Mouse (Mus musculus): Measurements from ENCODE around the gene Gm21972. TPM values are rescaled to one million over a fixed set of nuclear protein-coding genes. Genes with fewer than 3 reads are reported as not detected.
A peak's percentile ranks its signal among the peaks of the same experiment; 100 is the strongest.

Gene Gm21972
- total RNA-seq, 2 experiments from 2014 or later = 0.42 to 1.1 TPM

DNA sequence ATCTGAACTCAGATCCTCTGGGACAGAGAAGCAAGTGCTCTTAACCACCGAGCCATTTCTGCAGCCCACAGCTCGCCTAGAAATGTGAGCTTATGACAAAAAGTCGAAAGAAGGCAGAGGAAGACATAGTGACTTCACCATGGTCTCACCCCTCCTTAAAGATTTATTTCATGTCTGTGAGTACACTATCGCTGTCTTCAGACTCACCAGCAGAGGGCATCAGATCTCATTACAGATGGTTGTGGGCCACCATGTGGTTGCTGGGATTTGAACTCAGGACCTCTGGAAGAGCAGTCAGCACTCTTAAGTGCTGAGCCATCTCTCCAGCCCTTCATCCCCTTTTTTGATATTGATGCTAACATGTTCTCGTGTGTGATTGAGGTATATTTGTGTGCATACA is 41.2 kb downstream of the Gm21972 start:
- no peak for DNase-seq

DNA sequence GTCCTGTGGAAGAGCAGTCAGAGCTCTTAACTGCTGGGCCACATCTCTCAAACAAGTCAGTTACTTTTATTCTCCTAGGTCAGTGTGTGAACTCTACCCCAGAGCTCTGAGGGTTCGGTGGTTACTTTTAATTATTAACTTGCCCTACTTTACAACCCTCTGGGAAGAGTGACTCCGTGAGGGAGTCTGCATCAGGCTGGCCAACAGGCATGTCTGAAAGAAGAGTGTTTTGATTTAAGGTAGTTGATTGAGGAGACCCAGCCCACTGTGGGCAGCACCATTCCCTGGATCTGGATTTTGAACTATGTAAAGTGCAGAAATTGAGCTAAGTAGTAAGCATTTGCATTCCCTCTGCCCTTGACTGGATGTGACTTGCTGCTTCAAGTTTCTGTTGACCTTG is 42.6 kb downstream of the Gm21972 start:
- no peak for DNase-seq

DNA sequence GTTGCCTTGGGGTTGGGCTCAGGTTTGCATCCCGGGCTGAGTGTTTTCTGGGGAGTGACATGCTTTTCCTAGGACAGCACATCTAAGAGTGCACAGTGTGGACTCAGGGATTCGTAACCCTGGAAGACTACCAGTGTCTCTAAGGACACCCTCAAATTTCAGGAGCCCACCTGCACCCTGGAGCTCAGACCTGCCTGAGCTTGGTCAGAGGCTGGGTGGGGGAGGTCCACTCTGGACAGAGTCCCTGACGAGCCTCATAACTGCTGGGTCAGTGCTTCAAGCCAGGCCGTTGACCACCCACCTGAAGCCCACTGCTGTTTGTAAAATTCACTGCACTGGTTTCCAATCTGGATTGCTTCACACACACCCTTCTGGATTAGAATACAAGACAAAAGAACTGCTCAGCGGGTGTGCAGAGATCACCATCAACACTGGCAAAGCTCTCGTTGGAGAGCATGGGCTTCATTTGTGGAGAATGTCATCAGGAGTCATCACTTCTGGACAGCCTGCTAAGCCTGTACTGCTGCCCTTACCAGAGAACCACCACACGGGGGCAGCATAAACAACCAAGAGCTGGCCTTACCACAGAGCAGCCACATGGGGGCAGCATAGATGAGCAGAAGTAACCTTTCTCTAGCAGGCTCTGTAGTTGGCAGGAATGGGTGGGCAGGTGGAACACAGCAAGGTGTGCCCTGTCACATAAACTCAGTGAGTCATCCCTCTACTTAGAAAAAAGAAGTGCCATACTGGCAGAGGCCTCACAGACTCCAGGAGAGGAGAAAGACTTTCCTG is 45.2 kb downstream of the Gm21972 start:
- peak; percentile 83 for DNase-seq

- DNase-seq = no peak
Measured at GRCm38 (mm10) chr1:86182004-86182709, 48.7 kb downstream of the Gm21972 start.

- no peak for DNase-seq
Measured at GRCm38 (mm10) chr1:86183577-86184263, 50.3 kb downstream of the Gm21972 start.

- DNase-seq = no peak
Measured at GRCm38 (mm10) chr1:86186762-86187161, 53.3 kb downstream of the Gm21972 start.

GRCm38 (mm10) chr1:86187856-86188255 is 54.4 kb downstream of the Gm21972 start:
- no peak for DNase-seq

- no peak for DNase-seq
Measured at GRCm38 (mm10) chr1:86188271-86188670, 54.8 kb downstream of the Gm21972 start.

GRCm38 (mm10) chr1:86189034-86189702 is 55.7 kb downstream of the Gm21972 start:
- no peak for DNase-seq

- no peak for DNase-seq
Measured at GRCm38 (mm10) chr1:86190843-86191242, 57.4 kb downstream of the Gm21972 start.

DNA sequence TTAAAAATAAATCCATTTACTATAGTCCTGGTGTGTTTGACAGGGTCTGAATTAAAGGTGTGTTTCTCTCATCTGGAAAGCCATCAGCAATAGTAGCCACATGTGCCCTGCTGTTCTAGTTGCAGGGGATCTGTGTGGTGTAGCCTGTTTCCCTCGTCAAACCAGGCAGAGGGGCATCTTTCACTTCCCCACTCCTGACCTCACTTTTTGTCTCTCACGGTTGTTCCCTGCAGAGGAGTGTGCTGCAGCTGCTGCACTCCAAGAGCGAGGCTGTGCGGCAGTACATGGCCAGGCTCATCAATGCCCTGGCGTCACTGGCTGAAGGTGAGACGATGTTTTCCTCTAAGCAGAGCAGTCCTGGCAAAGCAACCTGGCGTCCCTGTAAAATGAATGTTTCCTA is 60.6 kb downstream of the Gm21972 start:
- no peak for DNase-seq

DNA sequence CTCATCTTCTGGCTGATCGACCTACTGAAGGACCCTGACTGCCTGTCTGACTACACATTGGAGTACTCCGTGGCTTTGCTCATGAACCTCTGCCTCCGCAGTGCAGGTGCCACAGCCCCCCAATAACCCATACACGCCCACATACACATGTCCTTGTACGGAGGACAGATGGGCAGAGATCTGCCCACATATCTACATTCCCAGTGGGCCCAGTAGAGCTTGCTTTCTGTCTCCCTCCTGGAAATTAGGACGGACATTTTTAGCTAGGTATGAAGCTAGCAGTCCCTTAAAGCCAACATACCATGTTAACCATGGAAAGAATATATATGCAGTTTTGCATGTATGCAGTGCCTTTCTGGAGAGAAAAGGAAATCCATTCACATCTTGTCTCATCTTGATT is 64.8 kb downstream of the Gm21972 start:
- no peak for DNase-seq

GRCm38 (mm10) chr1:86199026-86199425 is 65.6 kb downstream of the Gm21972 start:
- no peak for DNase-seq

DNA sequence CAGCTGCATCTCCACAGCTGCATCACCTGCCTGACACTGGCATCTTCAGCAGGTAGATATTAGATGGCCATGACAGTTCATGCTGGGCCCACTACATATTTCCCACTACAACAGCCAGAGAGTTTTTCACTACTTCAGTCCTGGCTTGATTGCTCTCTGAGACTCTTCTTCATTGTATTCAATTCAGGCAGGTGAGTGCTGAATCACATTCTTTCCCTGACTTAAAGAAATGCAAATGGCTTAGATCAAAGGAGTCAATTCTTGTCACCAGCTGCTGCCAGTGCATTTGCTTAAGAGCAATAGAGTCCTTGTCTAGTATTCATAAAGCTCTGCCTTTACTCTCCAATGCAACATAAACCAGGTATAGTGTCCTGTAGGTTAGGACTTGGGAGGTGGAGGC is 67.9 kb downstream of the Gm21972 start:
- DNase-seq = no peak

DNA sequence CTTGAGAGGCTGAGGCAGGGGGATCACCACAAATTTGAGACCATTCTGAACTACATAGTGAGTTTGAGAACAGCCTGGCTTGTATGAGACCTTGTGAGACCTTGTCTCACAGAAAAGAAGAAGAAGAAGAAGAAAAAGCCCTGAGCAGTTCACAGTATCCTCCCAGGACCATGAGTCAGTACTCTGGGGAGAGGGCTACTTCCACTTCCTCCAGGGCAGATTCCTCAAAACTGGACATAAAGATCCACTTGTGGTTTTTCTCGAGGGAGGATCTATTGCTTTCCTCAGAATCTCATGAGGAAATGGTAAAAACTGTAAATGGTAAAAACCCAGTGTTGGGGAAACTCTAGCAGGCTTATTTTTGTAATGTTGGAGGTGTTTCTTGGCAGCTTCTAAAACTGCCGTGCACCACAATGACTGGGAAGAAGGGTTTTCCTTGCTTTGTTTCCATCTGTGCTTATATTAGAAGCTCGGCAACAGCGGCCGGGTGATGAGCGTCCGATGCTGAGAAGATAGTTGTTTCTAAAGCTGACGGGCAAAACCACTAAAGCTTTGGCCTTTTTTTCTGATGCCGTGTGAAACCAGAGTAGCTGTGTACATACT is 69.3 kb downstream of the Gm21972 start:
- DNase-seq = no peak

DNA sequence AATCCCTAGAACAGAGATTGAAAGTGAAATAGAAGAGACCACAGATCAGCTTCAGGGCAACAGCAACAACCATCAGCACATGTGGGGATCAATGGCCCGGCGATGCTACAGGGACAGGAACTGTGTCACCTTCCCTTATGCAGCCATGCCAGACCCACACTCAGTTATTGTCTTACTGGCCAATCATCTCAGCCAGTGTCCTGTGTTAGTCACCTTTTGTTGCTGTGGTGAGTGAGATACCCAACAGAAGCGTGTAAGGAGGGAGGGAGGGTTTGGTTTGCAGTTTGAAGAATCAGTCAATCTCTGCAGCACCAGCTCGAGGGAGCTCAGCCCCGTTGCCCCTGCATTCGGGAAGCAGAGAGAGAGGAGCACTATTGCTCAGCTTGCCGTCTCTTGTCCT is 77.2 kb downstream of the Gm21972 start:
- no peak for DNase-seq

DNA sequence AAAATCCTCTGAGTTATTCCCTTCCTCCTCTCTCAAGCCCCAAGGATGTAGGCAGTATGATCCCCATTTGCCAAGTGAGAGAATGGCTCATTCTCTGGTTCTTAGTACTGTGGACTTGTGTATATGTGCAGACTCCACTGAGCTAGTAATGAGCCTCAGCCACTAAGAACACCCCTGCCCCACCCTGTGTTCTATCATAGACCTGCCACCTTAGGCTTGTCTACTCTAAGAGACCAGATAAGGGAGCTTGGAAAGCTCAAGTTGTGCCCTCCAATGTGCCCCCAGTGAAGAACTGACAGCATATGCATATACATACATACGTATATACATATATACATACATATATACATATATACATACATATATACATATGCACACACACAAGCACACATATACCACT is 78.1 kb downstream of the Gm21972 start:
- no peak for DNase-seq

Other genes with a start within 250 kb of the Gm21972 start
- 10 to 100 TPM; 59.7 to 68.9 TPM for gene Itm2c, start 239.4 kb upstream of the Gm21972 start, total RNA-seq (2021)
- not detected for gene 4933407L21Rik, start 205.2 kb upstream of the Gm21972 start, total RNA-seq (2021)
- gene Gpr55, start 172.6 kb upstream of the Gm21972 start, total RNA-seq (2021) = not detected
- not detected for gene Spata3, start 116.8 kb upstream of the Gm21972 start, total RNA-seq (2021)
- under 1 TPM; 0.09 to 0.12 TPM for gene 2810459M11Rik, start 87.8 kb upstream of the Gm21972 start, total RNA-seq (2021)
- 100 to 1,000 TPM; 115 to 117 TPM for gene Psmd1, start 69.2 kb upstream of the Gm21972 start, total RNA-seq (2021)
- under 1 TPM; 0.59 to 0.72 TPM for gene Htr2b, start 21.7 kb upstream of the Gm21972 start, total RNA-seq (2021)
- gene Armc9, start 21.1 kb downstream of the Gm21972 start, total RNA-seq (2021) = 1 to 10 TPM; 2.7 to 6.0 TPM
- under 1 TPM; 0.09 to 0.29 TPM for gene B3gnt7, start 169.2 kb downstream of the Gm21972 start, total RNA-seq (2021)
- gene Ncl, start 225.8 kb downstream of the Gm21972 start, total RNA-seq (2021) = 100 to 1,000 TPM; 143 to 165 TPM

Data from gastrocnemius, postnatal 10 days (tissue).